Mouse (Mus musculus) heart, adult 2 months (tissue): Measurements from ENCODE around the gene Apol7e. TPM values are rescaled to one million over a fixed set of nuclear protein-coding genes. Genes with fewer than 3 reads are reported as not detected.

ENCODE experiments used
- DNase-seq, 2 experiments: peaks; one replicate each; pipeline ENCODE4 v3.0.0; 2021
- H3K27ac ChIP-seq: fragments of 200-600 bp; 2 replicates; pipeline ENCODE4 v1.8.1; 2022
- H3K27me3 ChIP-seq: fragments of 200-500 bp; 2 replicates; pipeline ENCODE4 v1.6.1; 2012; ENCODE audit warnings: mild to moderate bottlenecking, low read length, inconsistent platforms, mixed read lengths; ENCODE audit not compliant: control insufficient read depth, insufficient read depth
- H3K36me3 ChIP-seq: fragments of 200-500 bp; 2 replicates; pipeline ENCODE4 v1.6.1; 2012; ENCODE audit warnings: low read length, inconsistent platforms; ENCODE audit not compliant: control insufficient read depth, insufficient read depth
- H3K4me1 ChIP-seq: fragments of 200-500 bp; 2 replicates; pipeline ENCODE4 v1.6.1; 2011; ENCODE audit warnings: low read length; ENCODE audit not compliant: control insufficient read depth, insufficient read depth
- H3K4me3 ChIP-seq: fragments of 200-600 bp; 2 replicates; pipeline ENCODE4 v1.8.1; 2022
- H3K79me2 ChIP-seq: fragments of 200-500 bp; replicated peaks from 2 replicates; pipeline ENCODE4 v1.6.1; 2012; ENCODE audit warnings: mild to moderate bottlenecking, inconsistent platforms, low read length, moderate library complexity, mixed read lengths; ENCODE audit not compliant: control insufficient read depth, insufficient read depth
- H3K9ac ChIP-seq: fragments of 200-500 bp; 2 replicates; pipeline ENCODE4 v1.6.1; 2012; ENCODE audit warnings: low read depth, mild to moderate bottlenecking, control low read depth, inconsistent platforms, low read length, mixed read lengths
- CTCF ChIP-seq: fragments of 200-600 bp; IDR thresholded peaks from 2 replicates; pipeline ENCODE4 v1.8.1; 2022; ENCODE audit warnings: antibody characterized with exemption, mild to moderate bottlenecking, moderate library complexity
- EP300 ChIP-seq: fragments of 200-500 bp; IDR thresholded peaks from 2 replicates; pipeline ENCODE4 v1.6.1; 2011; ENCODE audit warnings: low read depth, low read length, control low read depth; ENCODE audit not compliant: insufficient read depth
- POLR2A ChIP-seq: fragments of 200-500 bp; IDR thresholded peaks from 2 replicates; pipeline ENCODE4 v1.6.1; 2011; ENCODE audit warnings: mild to moderate bottlenecking, low read depth, low read length, control low read depth; ENCODE audit not compliant: insufficient read depth
- WGBS: fragments of 180-500 bp; shearing (Covaris S2); methylation state at CpG from one replicate; pipeline ENCODE4 v1.1.7; 2018; 5-methylcytosine and 5-hydroxymethylcytosine counted together
- intact Hi-C: fragments of 180-260 bp; cut with DNase I; formaldehyde crosslinking; loops from one replicate; pipeline ENCODE4 v1.15.1; 2025
- polyA plus RNA-seq: library from polyadenylated mRNA; depleted of rRNA; stranded (reverse); fragments of >200 nt; gene quantifications from 2 replicates; pipeline ENCODE4 v1.2.3, GENCODE M21; 2012
- total RNA-seq, 2 experiments: library from RNA; stranded (reverse); gene quantifications; 2 replicates each; pipeline ENCODE4 v1.2.3; 2021

Gene Apol7e
- total and polyA plus RNA-seq, 3 experiments: 0.43 to 0.48 TPM; not detected in 1

DNA sequence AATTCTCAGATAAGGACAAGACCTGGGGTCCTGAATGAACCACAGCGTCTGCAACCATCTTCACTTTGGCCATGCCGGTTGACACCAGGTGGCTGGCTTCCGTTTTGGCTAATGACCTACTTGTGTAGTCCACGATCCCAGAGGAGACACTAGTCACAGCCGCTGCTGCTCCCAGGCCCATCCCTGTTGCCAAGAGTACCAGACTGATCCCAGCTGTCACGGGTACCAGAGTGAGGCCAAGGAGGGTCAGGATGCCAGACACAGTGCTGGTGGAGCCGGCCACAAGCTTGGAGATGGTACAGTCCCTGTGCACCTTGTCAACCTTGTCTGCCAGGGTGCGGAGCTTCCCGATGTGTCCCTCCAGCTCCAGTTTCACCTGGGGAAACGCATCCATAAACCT lies 51.1 kb downstream of the Apol7e start:
- no peak overlapping the region for H3K27ac ChIP-seq
- no peaks in the 10 kb centered on the region; the same call in 1 of the 2 replicates for H3K4me1 ChIP-seq
- no peak overlapping the region for H3K4me3 ChIP-seq
- TF ChIP-seq CTCF: no peak
- TF ChIP-seq EP300: no peak
- TF ChIP-seq POLR2A: no peak
- no peaks in the 10 kb centered on the region for H3K36me3 ChIP-seq
- no peaks in the 10 kb centered on the region for H3K79me2 ChIP-seq
- 80% methylated on average over 10 of the region's 10 CpGs for WGBS
- DNase-seq: no peak
- H3K9ac ChIP-seq: no peak overlapping the region
- intact Hi-C loops: no loop called here
- H3K27me3 ChIP-seq: no peaks in the 10 kb centered on the region

DNA sequence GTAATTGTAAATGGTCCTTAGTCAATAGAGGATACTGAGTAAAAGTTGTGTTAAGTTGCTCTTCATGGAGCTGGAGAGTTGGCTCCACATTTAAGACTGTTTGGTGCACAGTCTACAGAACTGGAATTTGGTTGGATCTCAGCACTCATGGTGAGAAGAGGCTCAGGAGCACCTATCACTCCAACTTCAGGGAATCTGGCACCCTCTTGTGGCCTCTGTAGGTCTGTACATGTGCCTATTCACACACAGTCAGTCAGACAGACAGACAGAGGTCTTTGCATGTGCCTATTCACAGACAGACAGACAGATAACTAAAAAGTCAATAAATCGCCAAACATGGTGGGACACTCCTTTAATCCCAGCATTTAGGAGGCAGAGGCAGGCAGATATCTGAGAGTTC lies 51.8 kb downstream of the Apol7e start:
- H3K36me3 ChIP-seq: no peaks in the 10 kb centered on the region
- H3K27me3 ChIP-seq: no peaks in the 10 kb centered on the region
- no peaks in the 10 kb centered on the region for H3K4me1 ChIP-seq
- intact Hi-C loops: no loop called here
- no peak overlapping the region for H3K9ac ChIP-seq
- H3K79me2 ChIP-seq: no peaks in the 10 kb centered on the region
- DNase-seq: no peak
- TF ChIP-seq CTCF: peak; percentile 78
- TF ChIP-seq EP300: no peak
- TF ChIP-seq POLR2A: no peak
- no peak overlapping the region for H3K27ac ChIP-seq
- H3K4me3 ChIP-seq: no peak overlapping the region
- 28% methylated on average over 1 of the region's 1 CpGs for WGBS

DNA sequence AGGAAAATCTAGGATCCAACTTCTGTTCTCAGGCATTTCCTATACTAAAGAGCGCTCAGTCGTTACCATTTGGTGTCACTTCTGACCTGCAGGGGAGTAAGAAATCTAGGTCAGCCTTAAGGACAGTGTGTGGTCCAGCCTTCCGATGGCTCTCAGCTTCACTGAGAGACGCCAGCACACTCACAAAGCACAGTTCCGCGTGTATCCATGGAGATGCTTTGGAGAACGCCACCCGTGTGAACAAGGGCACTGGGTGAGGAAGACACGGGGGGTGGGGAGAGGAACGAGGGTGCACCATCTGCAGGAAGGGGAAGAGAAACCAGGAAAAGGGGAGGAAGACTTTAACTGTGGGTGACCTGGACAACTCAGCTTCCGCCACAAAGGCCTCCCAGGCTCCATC lies 53.8 kb downstream of the Apol7e start:
- intact Hi-C loops: no loop called here
- Histone ChIP-seq H3K4me3 (no peak overlapping the region), H3K36me3 (no peaks in the 10 kb centered on the region), H3K4me1 (no peaks in the 10 kb centered on the region; the same call in 1 of the 2 replicates), H3K27me3 (no peaks in the 10 kb centered on the region), H3K79me2 (no peaks in the 10 kb centered on the region), H3K27ac (no peak overlapping the region), H3K9ac (no peak overlapping the region)
- no peak for DNase-seq
- 39% methylated on average over 11 of the region's 11 CpGs for WGBS
- TF ChIP-seq CTCF (no peak), EP300 (no peak), POLR2A (no peak)

DNA sequence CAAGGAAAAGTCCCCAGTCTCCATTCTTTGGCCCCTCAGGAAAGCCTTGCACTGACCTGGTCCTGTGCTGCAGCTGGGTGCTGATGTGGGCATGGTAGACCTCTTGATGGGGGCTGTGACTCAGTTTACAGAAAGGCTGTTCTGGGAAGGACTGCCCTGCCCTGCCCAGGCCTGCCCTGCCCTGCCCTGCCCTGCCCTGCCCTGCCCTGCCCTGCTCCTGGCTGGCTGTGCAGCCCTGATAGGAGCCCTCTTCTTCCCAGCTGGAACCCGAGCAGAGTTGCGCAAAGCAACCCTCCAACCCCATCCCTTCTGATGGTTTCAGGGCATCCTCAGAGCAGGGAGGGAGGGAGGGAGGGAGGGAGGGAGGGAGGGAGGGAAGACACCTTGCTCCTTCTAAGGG lies 56.5 kb downstream of the Apol7e start:
- Histone ChIP-seq H3K36me3 (no peaks in the 10 kb centered on the region), H3K9ac (no peak overlapping the region), H3K4me1 (no peaks in the 10 kb centered on the region; the same call in 1 of the 2 replicates), H3K27ac (no peak overlapping the region), H3K79me2 (no peaks in the 10 kb centered on the region), H3K4me3 (no peak overlapping the region), H3K27me3 (no peaks in the 10 kb centered on the region)
- intact Hi-C loops: no loop called here
- WGBS: 70% methylated on average over 2 of the region's 2 CpGs
- TF ChIP-seq POLR2A: no peak
- no peak for TF ChIP-seq CTCF
- no peak for TF ChIP-seq EP300
- no peak for DNase-seq

DNA sequence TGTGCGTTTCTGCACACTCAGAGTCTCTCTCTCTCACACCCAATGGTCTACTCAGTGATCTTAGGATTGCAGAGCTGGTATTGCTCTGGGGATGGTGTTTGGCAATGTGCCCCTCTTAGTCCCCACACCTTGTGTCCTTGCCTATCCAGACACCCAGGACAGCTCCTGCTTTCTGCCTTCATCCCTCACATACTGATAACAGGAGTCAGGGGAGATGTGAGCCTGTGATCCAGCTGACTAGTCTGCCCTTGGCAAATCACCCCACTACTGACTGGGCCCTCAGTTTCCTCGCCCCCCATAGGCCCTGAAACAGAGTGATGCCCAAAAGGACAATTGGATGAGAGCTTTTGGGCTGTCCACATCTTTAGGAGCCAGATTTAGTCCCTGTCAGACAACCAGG lies 57.4 kb downstream of the Apol7e start:
- H3K9ac ChIP-seq: no peak overlapping the region
- no peak for DNase-seq
- TF ChIP-seq EP300: no peak
- no peak for TF ChIP-seq CTCF
- TF ChIP-seq POLR2A: no peak
- intact Hi-C loops: no loop called here
- 65% methylated on average over 2 of the region's 2 CpGs for WGBS
- no peaks in the 10 kb centered on the region; the same call in 1 of the 2 replicates for H3K4me1 ChIP-seq
- H3K36me3 ChIP-seq: no peaks in the 10 kb centered on the region
- H3K79me2 ChIP-seq: no peaks in the 10 kb centered on the region
- no peaks in the 10 kb centered on the region for H3K27me3 ChIP-seq
- no peak overlapping the region for H3K27ac ChIP-seq
- no peak overlapping the region for H3K4me3 ChIP-seq

DNA sequence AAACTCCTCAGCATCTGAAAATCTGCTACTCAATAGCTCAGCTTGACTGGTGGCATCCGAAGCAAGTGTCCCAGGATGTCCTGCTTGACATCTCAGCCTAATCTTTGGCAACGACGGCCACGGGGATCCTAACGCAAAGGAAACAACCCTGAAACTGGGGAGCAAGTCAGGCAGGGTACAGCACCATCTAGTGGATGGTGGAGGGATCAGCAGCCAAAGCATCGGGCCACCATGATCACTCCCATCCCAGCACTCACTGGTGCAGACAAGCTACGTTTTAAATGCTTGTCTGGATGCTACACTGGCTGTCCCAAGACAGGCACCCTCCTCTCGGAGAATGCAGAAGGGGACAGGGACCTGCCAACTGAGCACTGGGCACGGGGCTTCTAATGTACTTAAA lies 58.2 kb downstream of the Apol7e start, which contains the start of gene Apol8:
Apol8 (minus strand) TSS at position 156 of the 400 bp plus-strand sequence.
- intact Hi-C loops: no loop called here
- H3K9ac ChIP-seq: no peak within 1 kb of the TSS
- 6% methylated on average over 9 of the region's 9 CpGs for WGBS
- no peak within 1 kb of the TSS for H3K27ac ChIP-seq
- DNase-seq: peak; percentile 39 to 63
- H3K4me3 ChIP-seq: no peak within 1 kb of the TSS
- H3K4me1 ChIP-seq: no peaks in the 10 kb centered on the region; the same call in 1 of the 2 replicates
- no peaks in the 10 kb centered on the region for H3K27me3 ChIP-seq
- H3K79me2 ChIP-seq: no peaks in the 10 kb centered on the region
- peak; percentile 91 for TF ChIP-seq CTCF
- TF ChIP-seq POLR2A: no peak
- TF ChIP-seq EP300: peak; percentile 58
- H3K36me3 ChIP-seq: no peaks in the 10 kb centered on the region
